Mouse (Mus musculus): ENCODE results near the gene Best2. TPM values are rescaled to one million over a fixed set of nuclear protein-coding genes. Genes with fewer than 3 reads are reported as not detected.

The Best2 gene
- total and polyA plus RNA-seq, 2 experiments from 2014 or later, result not detected

GRCm38 (mm10) chr8:84959811-84960210 lies 54.5 kb downstream of the Best2 start:
- H3K36me3 ChIP-seq (replicated peaks; ENCODE audit: control insufficient read depth, insufficient read depth, low read length), result peaks cover 16% of the 10 kb centered on the region; the same call in 1 of the 2 replicates
- WGBS, result 56% methylated on average over 7 of the region's 7 CpGs
- H3K4me1 ChIP-seq (ENCODE audit: control insufficient read depth, insufficient read depth), result no peaks in the 10 kb centered on the region
- no peak overlapping the region for H3K9ac ChIP-seq (replicated peaks; ENCODE audit: low read depth, low read length)
- H3K4me2 ChIP-seq (ENCODE audit: low read depth, low read length), result no peak overlapping the region
- H3K9me3 ChIP-seq (replicated peaks; ENCODE audit: control insufficient read depth, low read length), result no peaks in the 10 kb centered on the region
- DNase-seq (ENCODE audit: low spot score), result peak; percentile 44
- peak; percentile 84 for ATAC-seq (ENCODE audit: insufficient read depth, low read depth)
- H3K4me3 ChIP-seq (ENCODE audit: low read depth, low read length), result no peak overlapping the region
- no peaks in the 10 kb centered on the region for H3K27me3 ChIP-seq (ENCODE audit: control insufficient read depth, insufficient read depth, low read length)
- peak overlapping the region; percentile 76 for H3K27ac ChIP-seq (ENCODE audit: low read depth)
- TF ChIP-seq CTCF (IDR thresholded peaks at IDR 0.05; ENCODE audit: low read depth), result no peak
- no peak for TF ChIP-seq EP300 (IDR thresholded peaks at IDR 0.05; ENCODE audit: low read depth)

Small RNAs within 50 kb of the gene (microRNA-seq; reads per million reads assigned to microRNA genes)
- gene Mir7070, result 2.0 reads per million, percentile 5 among the genes with 10 or more reads in this experiment

Other genes starting within 250 kb of the Best2 start
- gene Nfix, start 214.2 kb downstream of the Best2 start, total RNA-seq (2014; rRNA removed; ENCODE audit: low replicate concordance), result 41.9 and 48.5 TPM in 2 replicates
- 18.2 TPM in 2 replicates for gene Nfix, start 214.2 kb downstream of the Best2 start, polyA plus RNA-seq (2015; fragmentation: Nextera tagmentation; extraction: Ambion mirVana)
- 2.1 and 15.4 TPM in 2 replicates for gene Dand5, start 191.7 kb downstream of the Best2 start, total RNA-seq (2014; rRNA removed; ENCODE audit: low replicate concordance)
- gene Dand5, start 191.7 kb downstream of the Best2 start, polyA plus RNA-seq (2015; fragmentation: Nextera tagmentation; extraction: Ambion mirVana), result 6.2 and 8.0 TPM in 2 replicates
- gene Gadd45gip1, start 183.0 kb downstream of the Best2 start, total RNA-seq (2014; rRNA removed; ENCODE audit: low replicate concordance), result 47.1 and 49.8 TPM in 2 replicates
- gene Gadd45gip1, start 183.0 kb downstream of the Best2 start, polyA plus RNA-seq (2015; fragmentation: Nextera tagmentation; extraction: Ambion mirVana), result 48.1 and 50.0 TPM in 2 replicates
- gene Rad23a, start 173.9 kb downstream of the Best2 start, total RNA-seq (2014; rRNA removed; ENCODE audit: low replicate concordance), result 89.2 and 126 TPM in 2 replicates
- 111 and 125 TPM in 2 replicates for gene Rad23a, start 173.9 kb downstream of the Best2 start, polyA plus RNA-seq (2015; fragmentation: Nextera tagmentation; extraction: Ambion mirVana)
- gene Calr, start 167.6 kb downstream of the Best2 start, total RNA-seq (2014; rRNA removed; ENCODE audit: low replicate concordance), result 211 and 235 TPM in 2 replicates
- gene Calr, start 167.6 kb downstream of the Best2 start, polyA plus RNA-seq (2015; fragmentation: Nextera tagmentation; extraction: Ambion mirVana), result 201 and 266 TPM in 2 replicates
- gene Farsa, start 157.5 kb downstream of the Best2 start, total RNA-seq (2014; rRNA removed; ENCODE audit: low replicate concordance), result 38.6 and 40.0 TPM in 2 replicates
- gene Farsa, start 157.5 kb downstream of the Best2 start, polyA plus RNA-seq (2015; fragmentation: Nextera tagmentation; extraction: Ambion mirVana), result 36.3 and 38.3 TPM in 2 replicates
- 0.15 and 1.7 TPM in 2 replicates for gene Syce2, start 142.4 kb downstream of the Best2 start, total RNA-seq (2014; rRNA removed; ENCODE audit: low replicate concordance)
- gene Syce2, start 142.4 kb downstream of the Best2 start, polyA plus RNA-seq (2015; fragmentation: Nextera tagmentation; extraction: Ambion mirVana), result 9.7 and 11.8 TPM in 2 replicates
- 45.5 and 52.8 TPM in 2 replicates for gene Gcdh, start 120.6 kb downstream of the Best2 start, total RNA-seq (2014; rRNA removed; ENCODE audit: low replicate concordance)
- 33.0 and 33.5 TPM in 2 replicates for gene Gcdh, start 120.6 kb downstream of the Best2 start, polyA plus RNA-seq (2015; fragmentation: Nextera tagmentation; extraction: Ambion mirVana)
- not detected in 2 replicates for gene Klf1, start 112.6 kb downstream of the Best2 start, total RNA-seq (2014; rRNA removed; ENCODE audit: low replicate concordance)
- 0.27 and 0.56 TPM in 2 replicates for gene Klf1, start 112.6 kb downstream of the Best2 start, polyA plus RNA-seq (2015; fragmentation: Nextera tagmentation; extraction: Ambion mirVana)
- gene Dnase2a, start 106.0 kb downstream of the Best2 start, total RNA-seq (2014; rRNA removed; ENCODE audit: low replicate concordance), result 6.0 and 11.0 TPM in 2 replicates
- gene Dnase2a, start 106.0 kb downstream of the Best2 start, polyA plus RNA-seq (2015; fragmentation: Nextera tagmentation; extraction: Ambion mirVana), result 4.6 and 5.6 TPM in 2 replicates
- 0.08 TPM in 1 of 2 replicates, not detected in the other for gene Mast1, start 77.2 kb downstream of the Best2 start, total RNA-seq (2014; rRNA removed; ENCODE audit: low replicate concordance)
- 0.05 TPM in 1 of 2 replicates, not detected in the other for gene Mast1, start 77.2 kb downstream of the Best2 start, polyA plus RNA-seq (2015; fragmentation: Nextera tagmentation; extraction: Ambion mirVana)
- not detected in 2 replicates for gene Rtbdn, start 67.5 kb downstream of the Best2 start, total RNA-seq (2014; rRNA removed; ENCODE audit: low replicate concordance)
- 0.10 TPM in 1 of 2 replicates, not detected in the other for gene Rtbdn, start 67.5 kb downstream of the Best2 start, polyA plus RNA-seq (2015; fragmentation: Nextera tagmentation; extraction: Ambion mirVana)
- gene Gm49661, start 45.1 kb downstream of the Best2 start, total RNA-seq (2014; rRNA removed; ENCODE audit: low replicate concordance), result not detected in 2 replicates
- not detected in 2 replicates for gene Gm49661, start 45.1 kb downstream of the Best2 start, polyA plus RNA-seq (2015; fragmentation: Nextera tagmentation; extraction: Ambion mirVana)
- 647 and 809 TPM in 2 replicates for gene Prdx2, start 44.9 kb downstream of the Best2 start, total RNA-seq (2014; rRNA removed; ENCODE audit: low replicate concordance)
- 758 and 782 TPM in 2 replicates for gene Prdx2, start 44.9 kb downstream of the Best2 start, polyA plus RNA-seq (2015; fragmentation: Nextera tagmentation; extraction: Ambion mirVana)
- 57.9 and 76.4 TPM in 2 replicates for gene Rnaseh2a, start 44.8 kb downstream of the Best2 start, total RNA-seq (2014; rRNA removed; ENCODE audit: low replicate concordance)
- gene Rnaseh2a, start 44.8 kb downstream of the Best2 start, polyA plus RNA-seq (2015; fragmentation: Nextera tagmentation; extraction: Ambion mirVana), result 52.6 and 57.3 TPM in 2 replicates
- gene Junb, start 35.8 kb downstream of the Best2 start, total RNA-seq (2014; rRNA removed; ENCODE audit: low replicate concordance), result 28.9 and 39.6 TPM in 2 replicates
- 10.3 and 13.0 TPM in 2 replicates for gene Junb, start 35.8 kb downstream of the Best2 start, polyA plus RNA-seq (2015; fragmentation: Nextera tagmentation; extraction: Ambion mirVana)
- gene Hook2, start 23.9 kb downstream of the Best2 start, total RNA-seq (2014; rRNA removed; ENCODE audit: low replicate concordance), result 1.9 and 4.8 TPM in 2 replicates
- 3.5 and 4.7 TPM in 2 replicates for gene Hook2, start 23.9 kb downstream of the Best2 start, polyA plus RNA-seq (2015; fragmentation: Nextera tagmentation; extraction: Ambion mirVana)
- gene Asna1, start 10.8 kb upstream of the Best2 start, total RNA-seq (2014; rRNA removed; ENCODE audit: low replicate concordance), result 134 and 152 TPM in 2 replicates
- 106 and 110 TPM in 2 replicates for gene Asna1, start 10.8 kb upstream of the Best2 start, polyA plus RNA-seq (2015; fragmentation: Nextera tagmentation; extraction: Ambion mirVana)
- gene Trir, start 12.3 kb upstream of the Best2 start, total RNA-seq (2014; rRNA removed; ENCODE audit: low replicate concordance), result 98.5 and 196 TPM in 2 replicates
- 62.4 and 66.5 TPM in 2 replicates for gene Trir, start 12.3 kb upstream of the Best2 start, polyA plus RNA-seq (2015; fragmentation: Nextera tagmentation; extraction: Ambion mirVana)
- 27.4 and 34.8 TPM in 2 replicates for gene Tnpo2, start 22.4 kb upstream of the Best2 start, total RNA-seq (2014; rRNA removed; ENCODE audit: low replicate concordance)
- 11.5 and 13.0 TPM in 2 replicates for gene Tnpo2, start 22.4 kb upstream of the Best2 start, polyA plus RNA-seq (2015; fragmentation: Nextera tagmentation; extraction: Ambion mirVana)
- gene Fbxw9, start 45.5 kb upstream of the Best2 start, total RNA-seq (2014; rRNA removed; ENCODE audit: low replicate concordance), result 29.1 and 32.6 TPM in 2 replicates
- gene Fbxw9, start 45.5 kb upstream of the Best2 start, polyA plus RNA-seq (2015; fragmentation: Nextera tagmentation; extraction: Ambion mirVana), result 16.2 and 16.5 TPM in 2 replicates
- not detected in 2 replicates for gene Gm5741, start 53.5 kb upstream of the Best2 start, total RNA-seq (2014; rRNA removed; ENCODE audit: low replicate concordance)
- gene Gm5741, start 53.5 kb upstream of the Best2 start, polyA plus RNA-seq (2015; fragmentation: Nextera tagmentation; extraction: Ambion mirVana), result not detected in 2 replicates
- gene Dhps, start 57.2 kb upstream of the Best2 start, total RNA-seq (2014; rRNA removed; ENCODE audit: low replicate concordance), result 25.9 and 48.2 TPM in 2 replicates
- 45.0 and 48.3 TPM in 2 replicates for gene Dhps, start 57.2 kb upstream of the Best2 start, polyA plus RNA-seq (2015; fragmentation: Nextera tagmentation; extraction: Ambion mirVana)
- 101 and 116 TPM in 2 replicates for gene Wdr83os, start 66.2 kb upstream of the Best2 start, total RNA-seq (2014; rRNA removed; ENCODE audit: low replicate concordance)
- 99.8 and 103 TPM in 2 replicates for gene Wdr83os, start 66.2 kb upstream of the Best2 start, polyA plus RNA-seq (2015; fragmentation: Nextera tagmentation; extraction: Ambion mirVana)
- 16.2 and 31.0 TPM in 2 replicates for gene Wdr83, start 66.8 kb upstream of the Best2 start, total RNA-seq (2014; rRNA removed; ENCODE audit: low replicate concordance)
- 38.8 and 42.9 TPM in 2 replicates for gene Wdr83, start 66.8 kb upstream of the Best2 start, polyA plus RNA-seq (2015; fragmentation: Nextera tagmentation; extraction: Ambion mirVana)
- gene Man2b1, start 68.7 kb upstream of the Best2 start, total RNA-seq (2014; rRNA removed; ENCODE audit: low replicate concordance), result 47.2 and 87.1 TPM in 2 replicates
- gene Man2b1, start 68.7 kb upstream of the Best2 start, polyA plus RNA-seq (2015; fragmentation: Nextera tagmentation; extraction: Ambion mirVana), result 24.0 and 24.9 TPM in 2 replicates
- gene Zfp791, start 108.6 kb upstream of the Best2 start, total RNA-seq (2014; rRNA removed; ENCODE audit: low replicate concordance), result 0.15 TPM in 1 of 2 replicates, not detected in the other
- gene Zfp791, start 108.6 kb upstream of the Best2 start, polyA plus RNA-seq (2015; fragmentation: Nextera tagmentation; extraction: Ambion mirVana), result 0.97 and 1.2 TPM in 2 replicates
- gene Cks1brt, start 137.4 kb upstream of the Best2 start, total RNA-seq (2014; rRNA removed; ENCODE audit: low replicate concordance), result not detected in 2 replicates
- not detected in 2 replicates for gene Cks1brt, start 137.4 kb upstream of the Best2 start, polyA plus RNA-seq (2015; fragmentation: Nextera tagmentation; extraction: Ambion mirVana)
- gene Olfr371, start 211.5 kb upstream of the Best2 start, total RNA-seq (2014; rRNA removed; ENCODE audit: low replicate concordance), result not detected in 2 replicates
- not detected in 2 replicates for gene Olfr371, start 211.5 kb upstream of the Best2 start, polyA plus RNA-seq (2015; fragmentation: Nextera tagmentation; extraction: Ambion mirVana)

Measured in heart, postnatal 0 days (tissue).